Mouse (Mus musculus) urinary bladder, adult 18-20 months (tissue): Measurements from ENCODE around the gene Magea6.
"Not testable (repeated sequence)": the region's sequence is repeated elsewhere in the genome, so short reads cannot be mapped to it uniquely, and the experiment has no call there.

Experiments
- DNase-seq, 2 experiments: peaks; one replicate each; pipeline ENCODE4 v3.0.0; 2022; ENCODE audit warnings: low spot score in 2 of 2, mixed read lengths in 2 of 2

Magea6 gene

GRCm38 (mm10) chrX:154935887-154936286 lies at the start of gene Magea6:
Gene Magea6, minus strand, starts transcription at chrX:154935987.
- not testable (repeated sequence) for DNase-seq

DNA sequence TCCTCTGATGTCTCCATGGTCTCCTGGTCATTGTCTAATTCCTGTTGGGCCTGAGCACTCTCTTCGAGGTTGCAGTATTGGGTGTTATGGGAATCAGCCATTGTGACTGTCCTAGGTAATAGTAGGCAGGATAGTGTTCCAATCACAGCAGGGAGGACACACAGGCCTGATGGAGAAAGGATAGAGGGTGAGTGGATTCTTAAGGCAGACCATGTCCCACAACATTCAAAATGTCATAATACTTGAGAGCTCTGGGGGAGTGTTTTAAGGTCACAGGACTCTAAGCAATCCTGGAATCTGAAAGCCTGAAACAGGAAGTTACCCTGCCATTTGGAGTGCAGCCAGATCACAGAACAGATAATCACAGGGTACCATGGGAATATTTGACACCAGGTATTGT lies 13.6 kb upstream of the Magea6 start, which contains the start of gene Magea3:
Gene Magea3, minus strand, starts transcription at position 101 of the 400 bp plus-strand sequence.
- not testable (repeated sequence) for DNase-seq

GRCm38 (mm10) chrX:154890167-154890566 lies 45.6 kb downstream of the Magea6 start, which contains the start of gene Cldn34b1:
Gene Cldn34b1, minus strand, starts transcription at chrX:154890267.
- DNase-seq = not testable (repeated sequence)
